Mouse (Mus musculus) embryo, embryonic 10 days (tissue): Measurements from ENCODE around the gene Htr1b.

Source experiments
- DNase-seq: peaks from one replicate; pipeline ENCODE4 v3.0.0-alpha.2; 2015; ENCODE audit warnings: low spot score

The Htr1b gene

DNA sequence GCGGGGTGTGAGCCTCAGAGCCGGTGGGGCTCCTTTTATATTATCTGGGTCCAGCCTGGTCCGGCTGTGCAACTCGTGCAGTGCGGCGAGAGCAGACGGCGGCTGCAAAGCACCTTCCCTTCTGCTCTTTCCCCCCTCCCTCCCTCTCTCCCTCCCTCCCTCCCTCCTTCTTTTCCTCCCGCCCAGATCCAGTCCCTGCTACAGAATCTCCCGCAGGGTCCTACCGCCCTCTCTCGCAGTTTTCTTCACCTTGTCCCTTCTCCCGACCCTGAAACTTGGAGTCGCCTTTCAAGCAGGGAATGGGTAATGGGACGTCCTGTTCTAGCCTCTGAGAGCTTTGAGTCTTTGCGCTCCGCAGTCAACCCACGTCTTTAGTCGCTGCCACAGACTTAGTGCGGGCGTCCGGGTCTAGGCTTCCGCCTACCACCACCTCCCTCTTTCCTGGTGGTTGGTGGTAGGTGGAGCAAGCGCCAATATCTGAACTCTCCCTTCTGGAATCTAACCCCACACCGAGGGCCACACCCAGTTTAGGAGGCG is at the start of gene Htr1b:
Gene Htr1b (minus strand): TSS at position 392 of the 537 bp plus-strand sequence.
- DNase-seq: peak; percentile 62

DNA sequence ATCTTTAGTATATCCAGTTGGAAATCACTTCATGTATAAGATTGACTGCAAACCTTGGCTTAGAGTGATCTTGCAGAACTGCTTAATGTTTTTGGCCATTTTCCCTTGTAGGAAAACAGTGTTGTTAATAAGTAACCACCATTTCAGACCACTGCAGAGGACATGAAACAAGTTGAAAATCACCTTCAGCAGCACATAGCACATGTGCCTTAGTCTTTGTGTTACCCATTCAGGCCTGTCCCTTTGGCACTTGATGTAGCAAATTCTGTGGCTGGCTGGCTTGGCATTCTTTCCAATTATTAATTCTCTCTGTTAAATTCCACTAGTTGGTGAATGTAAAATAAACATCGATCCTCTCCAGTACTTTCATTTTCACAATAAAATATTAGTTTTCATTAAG is 43.1 kb upstream of the Htr1b start:
- DNase-seq: no peak

DNA sequence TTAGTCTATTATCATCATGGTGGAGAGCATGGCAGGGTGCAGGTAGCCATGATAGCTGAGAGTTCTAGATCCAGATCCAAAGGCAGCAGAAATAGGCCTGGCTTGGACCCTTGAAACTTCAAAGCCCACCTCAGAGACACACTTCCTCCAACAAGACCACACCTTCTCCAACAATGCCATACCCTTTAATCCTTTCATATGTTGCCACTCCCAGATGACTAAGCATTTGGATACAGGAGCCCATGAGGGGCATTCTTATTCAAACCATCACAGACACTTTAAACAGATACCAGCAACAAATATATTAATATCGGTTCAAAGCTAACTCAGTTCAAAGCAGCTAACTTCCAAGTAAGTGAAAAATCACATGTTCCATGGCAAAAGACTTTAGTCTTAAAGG is 3.9 kb upstream of the Htr1b start:
- no peak for DNase-seq

DNA sequence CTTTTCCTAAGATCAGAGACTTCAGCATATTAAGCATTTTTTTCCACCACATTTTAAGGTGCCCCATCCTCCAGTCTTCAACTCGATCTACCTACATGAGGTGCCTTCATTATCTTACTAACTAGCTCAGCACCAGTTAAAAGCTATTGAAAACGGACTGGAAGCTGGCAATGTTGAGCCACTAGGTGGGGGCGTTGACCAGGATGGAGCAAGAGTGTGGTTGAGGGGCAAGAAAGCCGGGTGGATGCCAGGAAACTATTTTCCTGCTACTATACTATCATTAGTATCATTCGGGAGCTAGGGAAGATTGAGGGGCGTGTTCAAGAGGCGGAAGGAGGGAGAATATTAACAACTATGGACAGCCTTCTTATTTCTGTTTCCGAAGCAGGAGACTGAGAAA is 1.5 kb upstream of the Htr1b start:
- peak; percentile 69 for DNase-seq

DNA sequence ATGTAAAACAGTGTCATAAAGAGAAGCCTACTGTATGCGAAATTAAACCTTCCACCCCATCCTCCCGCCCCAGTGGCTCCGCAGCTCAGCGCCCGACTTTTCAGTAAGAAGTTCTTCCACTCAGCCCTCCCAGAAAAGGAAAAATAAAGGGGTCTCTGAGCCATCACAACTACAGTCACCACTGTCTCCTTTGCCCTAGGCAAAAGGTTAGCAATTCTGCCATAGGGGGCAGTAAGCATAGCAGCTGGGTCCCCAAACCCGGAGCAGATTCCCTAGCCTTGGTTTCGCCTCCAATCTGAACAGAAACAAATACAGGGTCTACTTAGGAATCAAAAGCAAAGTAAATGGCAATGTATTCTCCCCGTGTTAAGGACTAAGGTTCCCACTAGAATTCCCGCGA is 535 bp upstream of the Htr1b start:
- DNase-seq: peak; percentile 14

DNA sequence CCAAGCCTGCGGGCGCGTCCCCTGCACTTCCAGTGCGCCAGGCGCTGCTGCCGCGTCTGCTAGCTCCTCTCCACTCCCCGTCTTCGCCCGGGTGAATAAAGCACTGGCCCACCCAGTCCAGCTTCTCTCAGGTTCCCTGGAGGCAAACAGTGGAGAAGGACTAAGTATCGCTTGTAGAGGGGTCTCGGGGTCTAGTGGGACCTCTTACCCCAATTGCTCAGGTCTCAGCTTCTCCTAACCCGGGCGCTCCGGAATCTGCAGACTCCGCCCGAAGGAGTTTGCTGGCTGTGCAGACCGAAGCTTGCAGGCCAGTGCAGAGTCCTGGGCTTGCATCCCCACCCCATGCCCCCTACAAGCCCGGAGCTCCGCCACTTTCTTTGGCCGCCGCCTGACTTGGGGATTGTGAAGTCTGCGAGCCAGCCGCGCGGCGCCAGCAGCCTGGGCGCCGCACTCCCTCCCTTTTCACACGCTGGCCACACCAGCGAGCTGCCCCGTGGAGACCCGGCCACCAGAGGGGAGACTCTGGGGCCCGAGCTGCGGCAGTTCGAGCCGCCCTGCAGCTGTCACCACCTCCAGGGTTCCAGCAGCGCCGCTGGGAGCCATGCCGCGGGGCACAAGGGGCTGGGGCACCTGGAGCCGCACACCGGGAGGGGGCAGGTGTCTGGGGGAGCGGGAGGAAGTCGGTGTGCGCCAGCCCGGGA is 742 bp downstream of the Htr1b start:
- DNase-seq: peak; percentile 51

DNA sequence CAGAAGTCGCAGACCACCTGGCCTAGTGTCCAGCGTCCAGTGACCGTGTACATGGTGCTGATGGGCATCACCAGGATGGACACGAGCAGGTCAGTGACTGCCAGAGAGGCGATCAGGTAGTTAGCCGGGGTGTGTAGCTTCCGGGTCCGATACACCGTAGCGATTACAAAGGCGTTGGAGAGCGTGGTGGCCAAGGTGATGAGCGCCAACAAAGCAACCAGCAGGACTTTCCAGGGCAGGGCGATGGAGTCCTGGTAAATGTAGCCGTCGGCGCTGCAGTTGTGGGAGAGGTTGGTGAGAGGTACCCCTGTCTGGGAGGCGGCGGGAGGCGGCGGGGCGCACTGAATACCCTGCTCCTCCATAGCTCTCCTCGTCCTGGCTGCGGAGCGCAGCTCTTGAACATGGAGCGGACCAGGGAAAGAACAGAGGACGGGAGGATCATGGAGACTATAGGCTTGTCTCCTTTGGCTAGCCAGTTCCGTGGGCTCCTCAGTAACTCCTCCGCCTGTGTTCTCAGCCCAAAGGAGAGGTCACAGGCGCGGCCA is 1.4 kb downstream of the Htr1b start:
- DNase-seq: peak; percentile 54

DNA sequence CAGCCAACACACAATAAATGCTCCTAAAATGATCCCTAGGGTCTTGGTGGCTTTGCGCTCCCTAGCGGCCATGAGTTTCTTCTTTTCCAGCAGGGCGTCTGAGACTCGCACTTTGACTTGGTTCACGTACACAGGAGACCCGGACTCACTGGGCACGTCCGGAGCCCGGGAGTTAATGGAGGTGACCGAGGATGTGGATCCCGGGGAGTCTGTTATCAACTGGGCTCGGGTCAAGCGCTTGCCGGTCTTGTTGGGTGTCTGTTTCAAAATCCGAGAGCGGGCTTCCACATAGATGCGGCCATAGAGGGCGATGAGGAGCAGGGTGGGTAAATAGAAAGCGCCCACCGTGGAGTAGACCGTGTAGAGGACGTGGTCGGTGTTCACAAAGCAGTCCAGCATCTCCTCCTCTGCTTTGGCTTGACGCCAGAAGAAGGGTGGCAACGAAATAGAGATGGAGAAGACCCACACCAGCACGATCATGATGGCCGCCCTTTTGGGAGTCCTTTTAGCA is 2.0 kb downstream of the Htr1b start:
- peak; percentile 53 for DNase-seq

DNA sequence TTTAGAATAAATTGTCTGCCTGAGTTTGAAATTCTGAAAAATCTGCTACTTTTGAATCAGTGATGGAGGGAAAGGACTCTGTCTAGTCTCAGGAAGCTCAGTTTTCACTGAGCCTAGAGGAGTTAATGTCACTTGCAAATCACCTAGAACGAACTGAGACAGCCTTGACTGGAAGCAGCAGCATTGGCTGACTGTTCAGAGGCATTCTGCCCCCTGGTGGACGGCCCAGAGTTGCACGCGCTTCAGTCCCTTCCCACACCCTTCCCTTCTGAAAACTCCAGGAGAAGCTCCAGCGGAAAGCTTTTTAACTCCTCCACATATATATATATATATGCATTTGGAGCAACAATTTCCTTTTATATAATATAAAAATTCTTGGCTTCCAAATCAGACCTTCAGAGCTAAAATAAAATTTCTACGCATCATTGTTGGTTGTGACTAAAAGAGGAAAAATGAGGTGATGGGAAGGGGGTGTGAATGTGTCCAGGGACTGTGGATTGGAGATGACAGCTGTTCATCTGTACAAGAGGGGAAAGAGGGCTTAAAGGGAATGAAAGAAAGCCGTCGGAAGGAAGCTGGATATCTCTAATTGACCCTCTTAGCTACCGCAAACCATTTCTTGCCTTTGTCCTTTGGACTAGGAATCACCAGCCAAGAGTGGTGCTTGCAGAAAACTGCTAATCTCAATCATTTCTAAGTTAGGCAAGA is 6.6 kb downstream of the Htr1b start:
- DNase-seq: peak; percentile 90

DNA sequence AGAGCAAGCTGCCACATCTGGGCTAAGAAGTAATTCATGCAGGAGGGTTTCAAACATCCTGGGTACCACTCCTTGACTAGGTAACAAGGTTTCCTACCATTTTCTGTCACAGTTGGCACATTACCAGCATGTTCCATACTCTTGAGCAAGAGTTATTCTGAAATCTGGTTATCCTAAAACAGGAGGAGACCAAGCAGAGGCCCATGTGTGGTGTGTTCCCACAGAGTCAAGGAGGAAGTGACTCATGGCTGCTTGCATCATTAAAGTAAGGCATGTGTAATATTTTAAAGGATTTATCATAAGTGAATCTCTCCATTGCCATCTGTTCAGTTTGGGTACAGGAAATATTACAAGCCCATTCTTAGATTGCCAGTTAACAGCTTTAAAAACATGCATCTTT is 7.7 kb downstream of the Htr1b start:
- no peak for DNase-seq

DNA sequence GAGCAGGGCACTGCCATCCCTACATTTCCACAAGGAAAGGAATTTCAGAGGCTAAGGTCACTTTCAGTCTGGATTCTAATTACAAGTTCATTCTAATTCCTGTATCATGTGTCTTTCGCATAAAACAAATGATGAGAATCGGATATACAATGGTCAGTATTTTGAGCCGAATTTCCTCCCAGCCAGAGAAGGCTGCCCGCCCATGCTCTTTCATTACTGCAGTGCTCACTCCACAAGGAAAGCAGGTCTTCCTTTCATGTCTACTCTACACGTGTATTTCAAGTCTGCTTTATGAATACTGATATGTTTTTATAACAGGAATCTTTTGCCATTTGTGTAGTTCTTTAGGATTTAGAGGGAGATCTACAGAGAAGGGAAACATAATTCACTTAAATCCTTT is 10.8 kb downstream of the Htr1b start:
- no peak for DNase-seq

DNA sequence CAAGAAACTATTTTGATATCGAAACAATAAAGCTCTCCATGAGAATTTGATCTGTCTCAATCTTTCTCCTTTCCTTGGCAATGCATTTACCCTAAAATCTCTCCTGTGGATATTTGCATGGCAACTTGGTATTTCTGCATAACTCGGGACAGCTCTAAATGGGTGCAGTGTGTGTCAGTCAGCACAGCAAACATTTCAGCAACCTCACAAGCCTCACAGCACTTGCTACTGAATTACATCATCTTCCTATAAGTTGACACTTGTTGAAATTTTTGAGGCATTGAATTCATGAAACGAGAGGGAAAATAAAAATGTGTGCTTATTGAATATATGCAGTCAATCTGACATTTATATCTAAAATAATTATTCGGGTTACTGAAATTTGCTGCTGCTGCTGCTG is 22.6 kb downstream of the Htr1b start:
- no peak for DNase-seq
